Mouse (Mus musculus) lung, embryonic 14.5 days (tissue): ENCODE data around the gene Olfr1511. TPM values are rescaled to one million over a fixed set of nuclear protein-coding genes. Genes with fewer than 3 reads are reported as not detected.
"Not testable (repeated sequence)": the region's sequence is repeated elsewhere in the genome, so short reads cannot be mapped to it uniquely, and the experiment has no call there.

Experiments used
- ATAC-seq: fragments of 200-750 bp; cut with Nextera tagmentation; 2 replicates; pipeline ENCODE4 v1.8.0; 2017; ENCODE audit warnings: mild to moderate bottlenecking, moderate TSS enrichment, moderate library complexity; ENCODE audit not compliant: insufficient read depth
- DNase-seq: peaks from one replicate; pipeline ENCODE4 v3.0.0-alpha.2; 2015
- H3K27ac ChIP-seq: fragments of 300-500 bp; sonication (generic); 2 replicates; pipeline ENCODE4 v1.5.1; 2014; ENCODE audit warnings: low read depth, mild to moderate bottlenecking, moderate library complexity
- H3K27me3 ChIP-seq: fragments of 300-500 bp; sonication (generic); 2 replicates; pipeline ENCODE4 v1.6.1; 2014; ENCODE audit warnings: low read length, control low read depth; ENCODE audit not compliant: insufficient read depth
- H3K36me3 ChIP-seq: fragments of 300-500 bp; sonication (generic); 2 replicates; pipeline ENCODE4 v1.6.1; 2014; ENCODE audit warnings: control low read depth; ENCODE audit not compliant: insufficient read depth
- H3K4me1 ChIP-seq: fragments of 300-500 bp; sonication (generic); 2 replicates; pipeline ENCODE4 v1.6.1; 2014; ENCODE audit warnings: antibody characterized with exemption, control low read depth; ENCODE audit not compliant: insufficient read depth
- H3K4me2 ChIP-seq: fragments of 300-500 bp; sonication (generic); 2 replicates; pipeline ENCODE4 v1.6.1; 2014; ENCODE audit warnings: mild to moderate bottlenecking
- H3K4me3 ChIP-seq: fragments of 300-500 bp; sonication (generic); 2 replicates; pipeline ENCODE4 v1.5.1; 2014; ENCODE audit warnings: low read depth, low read length
- H3K9ac ChIP-seq: fragments of 300-500 bp; sonication (generic); 2 replicates; pipeline ENCODE4 v1.6.1; 2014
- H3K9me3 ChIP-seq: fragments of 300-500 bp; sonication (generic); 2 replicates; pipeline ENCODE4 v1.6.1; 2016; ENCODE audit warnings: low read depth, low read length, control low read depth
- CTCF ChIP-seq: IDR thresholded peaks from 2 replicates; pipeline ENCODE4 v1.5.1; 2016; ENCODE audit warnings: antibody characterized with exemption, low read depth
- WGBS: fragments of 180-500 bp; shearing (Covaris S2); extraction: QIAGEN DNeasy Blood & Tissue Kit; methylation state at CpG from one replicate; pipeline ENCODE4 v1.1.7; 2014; 5-methylcytosine and 5-hydroxymethylcytosine counted together
- polyA plus RNA-seq: library from polyadenylated mRNA; unstranded; fragments of >200 nt; fragmentation: Nextera tagmentation; extraction: Ambion mirVana; gene quantifications from 2 replicates; pipeline ENCODE4 v1.2.1, GENCODE M21; 2014

Olfr1511 gene
- not detected in 2 replicates for polyA plus RNA-seq

GRCm38 (mm10) chr14:52397279-52397678 is at the start of gene Olfr1511:
Olfr1511 (minus strand) TSS chr14:52397379.
- no peak within 1 kb of the TSS for H3K9ac ChIP-seq
- no peak for DNase-seq
- no peak within 1 kb of the TSS for H3K4me3 ChIP-seq
- H3K27ac ChIP-seq = no peak within 1 kb of the TSS
- WGBS = 70% methylated on average over 4 of the region's 4 CpGs
- H3K27me3 ChIP-seq = no peaks in the 10 kb centered on the region
- H3K4me2 ChIP-seq = no peak within 1 kb of the TSS
- H3K9me3 ChIP-seq = no peaks in the 10 kb centered on the region
- no peaks in the 10 kb centered on the region for H3K36me3 ChIP-seq
- TF ChIP-seq CTCF = no peak
- ATAC-seq = no peak
- no peaks in the 10 kb centered on the region for H3K4me1 ChIP-seq

GRCm38 (mm10) chr14:52442690-52443089 is 45.5 kb upstream of the Olfr1511 start, which contains the start of gene Olfr1509:
Olfr1509 (plus strand) TSS chr14:52442990.
- no peak for DNase-seq
- no peak for TF ChIP-seq CTCF
- no peak within 1 kb of the TSS for H3K9ac ChIP-seq
- no peak for ATAC-seq
- no peaks in the 10 kb centered on the region for H3K36me3 ChIP-seq
- H3K4me2 ChIP-seq = no peak within 1 kb of the TSS
- no peaks in the 10 kb centered on the region for H3K4me1 ChIP-seq
- no peak within 1 kb of the TSS for H3K4me3 ChIP-seq
- no peak within 1 kb of the TSS for H3K27ac ChIP-seq
- no peaks in the 10 kb centered on the region for H3K27me3 ChIP-seq
- H3K9me3 ChIP-seq = no peaks in the 10 kb centered on the region

- no peak for ATAC-seq
- H3K4me2 ChIP-seq = no peak overlapping the region
- no peaks in the 10 kb centered on the region for H3K9me3 ChIP-seq
- H3K9ac ChIP-seq = no peak overlapping the region
- H3K36me3 ChIP-seq = no peaks in the 10 kb centered on the region
- TF ChIP-seq CTCF = no peak
- H3K4me3 ChIP-seq = no peak overlapping the region
- H3K27ac ChIP-seq = no peak overlapping the region
- 83% methylated on average over 1 of the region's 1 CpGs for WGBS
- no peaks in the 10 kb centered on the region for H3K27me3 ChIP-seq
- no peak for DNase-seq
- no peaks in the 10 kb centered on the region for H3K4me1 ChIP-seq
Measured at GRCm38 (mm10) chr14:52427686-52428085, 30.5 kb upstream of the Olfr1511 start.

GRCm38 (mm10) chr14:52414273-52414672 is 17.1 kb upstream of the Olfr1511 start, which contains the start of gene Olfr1510:
Olfr1510 (minus strand) TSS chr14:52414373.
- WGBS = 81% methylated on average over 3 of the region's 3 CpGs
- no peak for TF ChIP-seq CTCF
- ATAC-seq = no peak

GRCm38 (mm10) chr14:52410142-52410919 is 13.2 kb upstream of the Olfr1511 start:
- H3K9me3 ChIP-seq, H3K36me3 ChIP-seq, DNase-seq, H3K4me1 ChIP-seq, H3K27me3 ChIP-seq, H3K4me3 ChIP-seq, H3K9ac ChIP-seq, H3K27ac ChIP-seq, ATAC-seq, H3K4me2 ChIP-seq: not testable (repeated sequence)
- 73% methylated on average over 7 of the region's 10 CpGs for WGBS

More at GRCm38 (mm10) chr14:52414273-52414672, 17.1 kb upstream of the Olfr1511 start, which contains the start of gene Olfr1510:
- no peak for DNase-seq
- H3K9ac ChIP-seq = no peak within 1 kb of the TSS
- H3K9me3 ChIP-seq = no peaks in the 10 kb centered on the region
- H3K27ac ChIP-seq = no peak within 1 kb of the TSS
- H3K27me3 ChIP-seq = no peaks in the 10 kb centered on the region
- no peaks in the 10 kb centered on the region for H3K4me1 ChIP-seq
- no peak within 1 kb of the TSS for H3K4me3 ChIP-seq
- no peak within 1 kb of the TSS for H3K4me2 ChIP-seq
- H3K36me3 ChIP-seq = no peaks in the 10 kb centered on the region

GRCm38 (mm10) chr14:52390084-52390848 is 6.9 kb downstream of the Olfr1511 start:
- H3K4me1 ChIP-seq, ATAC-seq, H3K9ac ChIP-seq, H3K4me3 ChIP-seq, H3K4me2 ChIP-seq, H3K27me3 ChIP-seq, H3K9me3 ChIP-seq, H3K27ac ChIP-seq, H3K36me3 ChIP-seq, DNase-seq: not testable (repeated sequence)
- 78% methylated on average over 9 of the region's 9 CpGs for WGBS

GRCm38 (mm10) chr14:52379068-52379467 is 18.1 kb downstream of the Olfr1511 start, which contains the start of gene Olfr1512:
Olfr1512 (minus strand) TSS chr14:52379168.
- WGBS = 60% methylated on average over 2 of the region's 2 CpGs

More at GRCm38 (mm10) chr14:52379068-52379467, 18.1 kb downstream of the Olfr1511 start, which contains the start of gene Olfr1512:
- Histone ChIP-seq H3K4me2 (no peak within 1 kb of the TSS), H3K9me3 (no peaks in the 10 kb centered on the region), H3K9ac (no peak within 1 kb of the TSS), H3K27ac (no peak within 1 kb of the TSS), H3K4me1 (no peaks in the 10 kb centered on the region), H3K36me3 (no peaks in the 10 kb centered on the region), H3K4me3 (no peak within 1 kb of the TSS), H3K27me3 (no peaks in the 10 kb centered on the region)
- DNase-seq (no peak), ATAC-seq (no peak)
- no peak for TF ChIP-seq CTCF
